Mouse (Mus musculus) midbrain, embryonic 14.5 days (tissue): ENCODE results near the gene 4930544D05Rik. TPM values are rescaled to one million over a fixed set of nuclear protein-coding genes. Genes with fewer than 3 reads are reported as not detected.
A peak's percentile ranks its signal among the peaks of the same experiment; 100 is the strongest.

Experiments used
- ATAC-seq: fragments of 200-750 bp; cut with Nextera tagmentation; 2 replicates; pipeline ENCODE4 v1.8.0; 2017; ENCODE audit warnings: moderate number of reproducible peaks, moderate library complexity; ENCODE audit not compliant: low FRiP score, low TSS enrichment
- DNase-seq: peaks from one replicate; pipeline ENCODE4 v3.0.0-alpha.2; 2015
- H3K27ac ChIP-seq: fragments of 300-500 bp; sonication (generic); replicated peaks from 2 replicates; pipeline ENCODE4 v1.5.1; 2014; ENCODE audit warnings: mild to moderate bottlenecking, low read depth, low read length, moderate library complexity
- H3K27me3 ChIP-seq: fragments of 300-500 bp; sonication (generic); 2 replicates; pipeline ENCODE4 v1.6.1; 2014; ENCODE audit warnings: low read length, control low read depth, mixed read lengths; ENCODE audit not compliant: control insufficient read depth, insufficient read depth
- H3K36me3 ChIP-seq: fragments of 300-500 bp; sonication (generic); 2 replicates; pipeline ENCODE4 v1.6.1; 2014; ENCODE audit warnings: low read length, control low read depth; ENCODE audit not compliant: control insufficient read depth, insufficient read depth
- H3K4me1 ChIP-seq: fragments of 300-500 bp; sonication (generic); 2 replicates; pipeline ENCODE4 v1.6.1; 2014; ENCODE audit warnings: mild to moderate bottlenecking, antibody characterized with exemption, low read length, control low read depth; ENCODE audit not compliant: control insufficient read depth, insufficient read depth
- H3K4me2 ChIP-seq: fragments of 300-500 bp; sonication (generic); 2 replicates; pipeline ENCODE4 v1.6.1; 2014; ENCODE audit warnings: mild to moderate bottlenecking, low read length, moderate library complexity
- H3K4me3 ChIP-seq: fragments of 300-500 bp; sonication (generic); replicated peaks from 2 replicates; pipeline ENCODE4 v1.5.1; 2014; ENCODE audit warnings: low read depth, low read length
- H3K9ac ChIP-seq: fragments of 300-500 bp; sonication (generic); replicated peaks from 2 replicates; pipeline ENCODE4 v1.6.1; 2014; ENCODE audit warnings: mild to moderate bottlenecking, low read length, moderate library complexity
- H3K9me3 ChIP-seq: fragments of 300-500 bp; sonication (generic); 2 replicates; pipeline ENCODE4 v1.6.1; 2016; ENCODE audit warnings: low read length, control low read depth, mixed read lengths; ENCODE audit not compliant: control insufficient read depth
- WGBS: fragments of 180-500 bp; shearing (Covaris S2); extraction: QIAGEN DNeasy Blood & Tissue Kit; methylation state at CpG from one replicate; pipeline ENCODE4 v1.1.7; 2014; 5-methylcytosine and 5-hydroxymethylcytosine counted together
- polyA plus RNA-seq: library from polyadenylated mRNA; unstranded; fragments of >200 nt; fragmentation: Nextera tagmentation; extraction: Ambion mirVana; gene quantifications from 2 replicates; pipeline ENCODE4 v1.2.1, GENCODE M21; 2014

4930544D05Rik gene
- polyA plus RNA-seq, 1 experiment from 2014 or later, result not detected

GRCm38 (mm10) chr11:70649185-70649734 is 33.6 kb downstream of the 4930544D05Rik start:
- no peak overlapping the region; the same call in 1 of the 2 replicates for H3K4me2 ChIP-seq
- peak overlapping the region; percentile 70; the same call in 1 of the 2 replicates for H3K4me3 ChIP-seq

DNA sequence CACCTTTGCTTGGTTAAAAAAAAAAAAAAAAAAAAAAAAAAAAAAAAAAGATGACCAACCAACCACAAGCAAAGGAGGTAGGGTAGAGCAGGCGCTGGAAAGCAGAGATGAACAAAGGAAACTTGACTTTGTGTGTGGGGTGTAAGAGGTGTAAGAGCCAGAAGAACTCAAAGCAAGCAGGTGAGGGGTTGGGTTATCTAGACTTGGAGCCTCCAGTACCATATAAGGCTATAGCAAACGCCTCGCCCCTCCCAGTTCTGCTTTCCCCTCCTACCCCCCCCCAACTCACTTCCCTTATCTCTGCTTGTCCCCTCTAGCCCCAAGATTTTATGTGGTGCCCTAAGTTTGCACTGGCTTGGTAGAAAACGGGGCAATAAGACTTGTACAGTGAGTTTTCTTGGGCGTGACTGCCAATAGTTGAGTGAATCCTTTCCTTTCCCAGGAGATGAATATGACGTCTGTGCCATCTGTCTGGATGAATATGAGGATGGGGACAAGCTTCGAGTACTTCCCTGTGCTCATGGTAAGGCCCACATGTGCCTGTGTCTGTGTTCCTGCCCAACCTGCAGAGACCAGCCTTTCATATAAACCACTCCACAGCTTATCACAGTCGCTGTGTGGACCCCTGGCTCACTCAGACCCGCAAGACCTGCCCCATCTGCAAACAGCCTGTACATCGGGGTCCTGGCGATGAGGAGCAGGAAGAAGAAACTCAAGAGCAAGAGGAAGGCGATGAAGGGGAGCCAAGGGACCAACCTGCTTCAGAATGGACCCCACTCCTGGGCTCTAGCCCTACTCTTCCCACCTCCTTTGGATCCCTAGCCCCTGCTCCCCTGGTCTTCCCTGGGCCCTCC is 34.9 kb downstream of the 4930544D05Rik start:
- H3K36me3 ChIP-seq, result peaks cover 43% of the 10 kb centered on the region
- H3K4me2 ChIP-seq, result no peak overlapping the region
- no peak overlapping the region for H3K9ac ChIP-seq
- DNase-seq (no peak), ATAC-seq (no peak)
- no peak overlapping the region for H3K27ac ChIP-seq
- H3K4me3 ChIP-seq, result no peak overlapping the region
- no peaks in the 10 kb centered on the region for H3K27me3 ChIP-seq
- H3K4me1 ChIP-seq, result peaks cover 42% of the 10 kb centered on the region
- no peaks in the 10 kb centered on the region for H3K9me3 ChIP-seq
- 86% methylated on average over 12 of the region's 12 CpGs for WGBS

More at GRCm38 (mm10) chr11:70649185-70649734, 33.6 kb downstream of the 4930544D05Rik start:
- peaks cover 41% of the 10 kb centered on the region for H3K4me1 ChIP-seq
- ATAC-seq (no peak), DNase-seq (no peak)
- no peaks in the 10 kb centered on the region for H3K9me3 ChIP-seq
- 92% methylated on average over 8 of the region's 8 CpGs for WGBS
- H3K27me3 ChIP-seq, result no peaks in the 10 kb centered on the region
- no peak overlapping the region for H3K9ac ChIP-seq
- H3K36me3 ChIP-seq, result peaks cover 50% of the 10 kb centered on the region
- H3K27ac ChIP-seq, result no peak overlapping the region

DNA sequence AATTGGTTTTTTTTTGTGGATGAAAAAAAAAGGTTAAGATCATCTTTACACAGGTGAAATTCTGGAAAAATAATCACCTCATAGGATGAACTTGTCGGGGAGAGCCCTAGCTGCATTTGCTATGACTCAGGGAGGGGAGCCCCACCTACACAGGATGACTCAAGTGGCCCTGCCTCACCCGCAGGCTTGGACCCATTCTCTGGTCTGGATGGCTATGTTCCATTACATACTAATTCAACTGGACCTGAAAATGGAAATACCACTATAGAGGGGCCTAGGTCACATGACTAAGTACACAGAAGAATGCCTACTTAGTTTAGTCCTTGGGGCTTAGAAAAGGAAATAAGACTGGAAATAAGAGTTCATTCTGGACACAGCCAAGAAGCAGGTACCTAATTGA is 35.7 kb downstream of the 4930544D05Rik start:
- no peak overlapping the region for H3K4me3 ChIP-seq
- H3K27me3 ChIP-seq, result no peaks in the 10 kb centered on the region
- H3K4me2 ChIP-seq, result no peak overlapping the region
- peaks cover 39% of the 10 kb centered on the region for H3K4me1 ChIP-seq
- 85% methylated on average over 2 of the region's 2 CpGs for WGBS
- no peaks in the 10 kb centered on the region for H3K9me3 ChIP-seq
- no peak overlapping the region for H3K9ac ChIP-seq
- no peak overlapping the region for H3K27ac ChIP-seq
- H3K36me3 ChIP-seq, result peaks cover 43% of the 10 kb centered on the region
- ATAC-seq, result no peak
- DNase-seq, result no peak

GRCm38 (mm10) chr11:70652029-70652883 is 36.6 kb downstream of the 4930544D05Rik start:
- ATAC-seq, result no peak
- 77% methylated on average over 12 of the region's 12 CpGs for WGBS
- Histone ChIP-seq H3K9me3 (no peaks in the 10 kb centered on the region), H3K36me3 (peaks cover 43% of the 10 kb centered on the region), H3K4me3 (peak overlapping the region; percentile 99), H3K4me2 (peak overlapping the region; percentile 86), H3K9ac (no peak overlapping the region), H3K4me1 (peaks cover 43% of the 10 kb centered on the region), H3K27me3 (no peaks in the 10 kb centered on the region), H3K27ac (no peak overlapping the region)
- no peak for DNase-seq

DNA sequence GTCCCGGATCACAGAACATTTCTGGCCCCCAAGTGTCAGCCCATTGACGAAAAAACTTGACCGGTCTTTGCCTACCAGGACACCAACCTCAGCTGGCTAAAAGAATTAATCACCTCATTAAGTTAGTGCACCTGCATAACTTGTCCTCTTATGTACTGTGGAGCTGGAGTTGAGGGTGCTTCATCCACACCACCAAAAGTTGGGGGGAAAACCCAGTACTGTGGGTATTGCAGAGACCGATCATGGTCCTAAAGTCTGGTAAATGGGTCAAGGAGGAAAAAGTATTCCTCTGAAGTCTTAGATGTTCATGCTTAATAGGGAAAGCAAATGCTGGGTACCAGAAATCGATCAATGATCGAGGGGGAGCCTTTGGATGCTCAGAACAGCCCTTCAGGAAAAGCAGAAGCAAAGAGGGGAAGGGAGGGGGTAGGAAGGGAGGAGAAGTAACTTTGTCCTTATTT is 37.3 kb downstream of the 4930544D05Rik start:
- H3K36me3 ChIP-seq, result peaks cover 43% of the 10 kb centered on the region
- no peak; the same call in 1 of the 2 replicates for ATAC-seq
- H3K4me3 ChIP-seq, result peak overlapping the region; percentile 99
- H3K27ac ChIP-seq, result peak overlapping the region; percentile 96; the same call in 1 of the 2 replicates
- H3K9me3 ChIP-seq, result no peaks in the 10 kb centered on the region
- H3K4me1 ChIP-seq, result peaks cover 41% of the 10 kb centered on the region
- WGBS, result 68% methylated on average over 6 of the region's 6 CpGs
- peak overlapping the region; percentile 97 for H3K9ac ChIP-seq
- peak overlapping the region; percentile 86 for H3K4me2 ChIP-seq
- no peak for DNase-seq
- H3K27me3 ChIP-seq, result no peaks in the 10 kb centered on the region

DNA sequence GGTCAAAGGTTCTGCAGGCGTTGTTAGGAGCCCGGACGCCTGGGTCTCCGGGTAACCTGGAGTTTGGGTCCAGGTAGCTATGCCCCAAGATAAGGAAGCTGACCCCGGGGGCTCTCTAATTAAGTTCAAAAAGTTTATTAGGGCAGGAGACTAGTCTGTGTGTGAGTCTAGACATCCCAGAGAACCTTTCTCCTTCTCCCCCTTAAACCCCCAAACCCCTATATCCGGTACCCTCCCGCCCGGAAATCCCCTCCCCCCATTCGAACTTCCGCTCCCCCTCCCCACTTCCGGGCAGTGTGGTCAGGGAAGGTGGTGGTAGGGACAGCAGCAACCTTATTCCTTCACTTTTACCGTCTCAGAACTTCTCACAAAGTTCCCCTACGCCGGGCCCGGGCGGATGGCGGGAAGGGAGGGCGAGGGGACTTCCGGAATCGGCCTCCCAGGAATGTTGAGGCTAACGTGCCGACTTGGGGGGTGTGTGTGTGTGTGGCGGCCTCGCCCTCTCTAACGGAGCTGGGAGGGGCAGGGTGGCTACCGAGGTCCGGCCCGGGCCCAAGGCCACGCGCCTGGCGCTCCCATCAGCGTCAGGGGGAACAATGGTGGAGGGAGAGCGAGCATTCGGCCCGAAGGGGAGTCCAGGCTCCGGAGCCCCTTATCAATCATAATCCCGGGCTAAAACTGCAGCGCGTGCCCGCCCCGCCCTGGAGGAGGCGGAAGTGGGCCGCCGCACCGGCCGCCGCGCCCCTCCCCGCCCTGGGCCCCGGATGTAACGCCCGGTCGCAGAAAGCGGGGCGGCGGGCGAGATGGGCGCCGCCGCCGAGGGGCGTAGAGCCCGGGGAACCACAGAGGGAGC is 37.9 kb downstream of the 4930544D05Rik start:
- peak overlapping the region; percentile 86 for H3K4me2 ChIP-seq
- H3K4me3 ChIP-seq, result peak overlapping the region; percentile 99
- peak overlapping the region; percentile 96 for H3K27ac ChIP-seq
- peaks cover 35% of the 10 kb centered on the region for H3K4me1 ChIP-seq
- H3K9me3 ChIP-seq, result no peaks in the 10 kb centered on the region
- peak; percentile 82 for DNase-seq
- peaks cover 43% of the 10 kb centered on the region for H3K36me3 ChIP-seq
- WGBS, result 2% methylated on average over 58 of the region's 63 CpGs
- peak; percentile 63 for ATAC-seq
- H3K27me3 ChIP-seq, result no peaks in the 10 kb centered on the region
- peak overlapping the region; percentile 97 for H3K9ac ChIP-seq

DNA sequence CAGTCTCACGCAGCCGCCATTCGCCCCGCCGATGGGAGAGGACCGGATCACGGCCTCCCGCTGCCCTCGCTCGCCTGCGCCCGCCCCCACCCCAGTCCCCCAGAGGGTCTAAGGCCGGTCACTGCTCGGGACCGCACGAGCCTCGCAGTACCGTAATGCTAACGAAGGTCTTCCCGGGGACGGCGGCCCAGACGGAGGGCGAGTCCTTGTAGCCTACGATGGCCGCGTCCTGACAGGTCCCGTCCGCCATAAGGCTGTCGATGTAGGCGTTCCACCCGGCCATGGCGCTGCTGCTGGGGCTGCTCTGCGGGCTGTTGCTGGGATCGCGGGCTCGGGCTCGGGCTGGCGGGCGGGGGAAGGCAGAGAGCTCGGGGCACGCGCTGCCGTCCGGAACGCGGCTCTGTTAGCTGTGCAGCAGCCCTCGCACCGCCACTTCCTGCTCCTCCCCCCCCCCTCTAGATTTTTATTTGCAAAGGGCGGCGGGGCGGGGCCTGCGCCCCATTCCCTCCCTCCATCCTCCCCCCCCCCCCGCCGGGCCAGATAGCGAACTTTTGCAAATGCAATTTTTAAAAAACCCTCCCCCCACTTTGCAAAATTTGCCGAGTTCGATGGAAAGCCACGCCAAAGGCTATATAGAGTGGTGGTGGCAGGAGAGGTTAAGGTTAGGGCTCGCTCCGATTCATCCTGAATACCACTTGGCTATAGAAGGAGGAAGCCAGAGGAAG is 38.7 kb downstream of the 4930544D05Rik start, which contains the start of gene Pfn1:
Pfn1 (minus strand) TSS at position 447 of the 725 bp plus-strand sequence.
- H3K4me1 ChIP-seq, result peaks cover 28% of the 10 kb centered on the region
- peaks cover 37% of the 10 kb centered on the region for H3K36me3 ChIP-seq
- H3K9ac ChIP-seq, result peak within 1 kb of the TSS; percentile 97
- peak within 1 kb of the TSS; percentile 96 for H3K27ac ChIP-seq
- no peaks in the 10 kb centered on the region for H3K9me3 ChIP-seq
- H3K4me3 ChIP-seq, result peak within 1 kb of the TSS; percentile 99
- WGBS, result under 1% methylated on average over 61 of the region's 61 CpGs
- ATAC-seq, result peak; percentile 57
- peak within 1 kb of the TSS; percentile 86 for H3K4me2 ChIP-seq
- DNase-seq, result peak; percentile 90
- no peaks in the 10 kb centered on the region for H3K27me3 ChIP-seq
